Mouse (Mus musculus) heart, embryonic 13.5 days (tissue): ENCODE data around the gene Tcf23. TPM values are rescaled to one million over a fixed set of nuclear protein-coding genes. Genes with fewer than 3 reads are reported as not detected.

Source experiments
- ATAC-seq: fragments of 200-750 bp; cut with Nextera tagmentation; 2 replicates; pipeline ENCODE4 v1.8.0; 2017; ENCODE audit warnings: moderate TSS enrichment; ENCODE audit not compliant: insufficient number of reproducible peaks, low FRiP score, low TSS enrichment; ENCODE audit errors: extremely low read depth
- H3K27ac ChIP-seq: fragments of 300-500 bp; sonication (generic); replicated peaks from 2 replicates; pipeline ENCODE4 v1.5.1; 2015; ENCODE audit warnings: moderate library complexity, mild to moderate bottlenecking, inconsistent platforms
- H3K27me3 ChIP-seq: fragments of 300-500 bp; sonication (generic); replicated peaks from 2 replicates; pipeline ENCODE4 v1.6.1; 2015; ENCODE audit warnings: mild to moderate bottlenecking, inconsistent platforms
- H3K36me3 ChIP-seq: fragments of 300-500 bp; sonication (generic); 2 replicates; pipeline ENCODE4 v1.6.1; 2015; ENCODE audit warnings: mild to moderate bottlenecking, inconsistent platforms
- H3K4me1 ChIP-seq: fragments of 300-500 bp; sonication (generic); 2 replicates; pipeline ENCODE4 v1.6.1; 2015; ENCODE audit warnings: inconsistent platforms
- H3K4me2 ChIP-seq: fragments of 300-500 bp; sonication (generic); 2 replicates; pipeline ENCODE4 v1.6.1; 2015; ENCODE audit warnings: inconsistent platforms, mild to moderate bottlenecking, moderate library complexity
- H3K4me3 ChIP-seq: fragments of 300-500 bp; sonication (generic); 2 replicates; pipeline ENCODE4 v1.5.1; 2015; ENCODE audit warnings: moderate library complexity, mild to moderate bottlenecking, inconsistent platforms
- H3K9ac ChIP-seq: fragments of 300-500 bp; sonication (generic); 2 replicates; pipeline ENCODE4 v1.6.1; 2015; ENCODE audit warnings: inconsistent platforms, mild to moderate bottlenecking, moderate library complexity
- H3K9me3 ChIP-seq: fragments of 300-500 bp; sonication (generic); 2 replicates; pipeline ENCODE4 v1.6.1; 2016; ENCODE audit warnings: inconsistent platforms
- WGBS: fragments of 180-500 bp; shearing (Covaris S2); methylation state at CpG from one replicate; pipeline ENCODE4 v1.1.7; 2015; ENCODE audit warnings: mixed read lengths; 5-methylcytosine and 5-hydroxymethylcytosine counted together
- polyA plus RNA-seq: library from polyadenylated mRNA; unstranded; fragments of >200 nt; fragmentation: Nextera tagmentation; extraction: Ambion mirVana; gene quantifications from 2 replicates; pipeline ENCODE4 v1.2.1, GENCODE M21; 2015

Gene Tcf23
- polyA plus RNA-seq, 1 experiment from 2014 or later, result 0.16 TPM

GRCm38 (mm10) chr5:30961545-30962505, 6.6 kb upstream of the Tcf23 start:
- Histone ChIP-seq H3K9ac (no peak overlapping the region), H3K36me3 (peaks cover 19% of the 10 kb centered on the region), H3K9me3 (no peaks in the 10 kb centered on the region), H3K27me3 (no peaks in the 10 kb centered on the region), H3K4me3 (no peak overlapping the region), H3K4me1 (peaks cover 28% of the 10 kb centered on the region), H3K27ac (no peak overlapping the region), H3K4me2 (no peak overlapping the region)
- WGBS, result 46% methylated on average over 10 of the region's 10 CpGs
- no peak for ATAC-seq

DNA sequence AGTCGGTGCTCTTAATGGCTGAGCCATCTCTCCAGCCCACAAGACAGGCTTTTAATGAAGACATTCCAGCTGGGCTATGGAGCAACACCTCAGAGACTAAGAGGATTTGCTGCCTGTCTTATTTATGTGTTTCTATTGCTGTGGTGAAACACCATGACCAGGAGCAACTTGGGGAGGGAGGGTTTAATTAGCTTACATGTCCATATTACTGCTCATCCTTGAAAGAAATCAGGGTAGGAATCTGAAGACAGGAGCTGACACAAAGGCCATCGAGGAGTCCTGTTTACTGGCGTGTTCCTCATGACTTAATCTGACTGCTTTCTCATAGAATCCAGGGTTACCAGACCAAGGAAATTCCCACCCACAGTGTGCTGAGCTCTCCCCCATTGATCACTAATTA, 4.5 kb upstream of the Tcf23 start:
- H3K27ac ChIP-seq, result no peak overlapping the region
- peaks cover 13% of the 10 kb centered on the region for H3K4me1 ChIP-seq
- H3K4me2 ChIP-seq, result no peak overlapping the region
- 75% methylated on average over 3 of the region's 3 CpGs for WGBS
- H3K9ac ChIP-seq, result no peak overlapping the region
- H3K36me3 ChIP-seq, result peaks cover under 1% of the 10 kb centered on the region; the same call in 1 of the 2 replicates
- no peak overlapping the region for H3K4me3 ChIP-seq
- ATAC-seq, result no peak
- no peaks in the 10 kb centered on the region for H3K27me3 ChIP-seq
- H3K9me3 ChIP-seq, result no peaks in the 10 kb centered on the region

- Histone ChIP-seq H3K4me2 (no peak overlapping the region), H3K36me3 (no peaks in the 10 kb centered on the region), H3K4me3 (no peak overlapping the region), H3K27ac (no peak overlapping the region), H3K27me3 (peaks cover 8% of the 10 kb centered on the region; the same call in 1 of the 2 replicates), H3K4me1 (0 out of 2 replicates have a peak, but pooled peaks cover 2% of the 10 kb centered on the region), H3K9ac (no peak overlapping the region), H3K9me3 (no peaks in the 10 kb centered on the region)
- ATAC-seq, result no peak
- 81% methylated on average over 4 of the region's 4 CpGs for WGBS
Measured at GRCm38 (mm10) chr5:30966189-30966588, 2.3 kb upstream of the Tcf23 start.

DNA sequence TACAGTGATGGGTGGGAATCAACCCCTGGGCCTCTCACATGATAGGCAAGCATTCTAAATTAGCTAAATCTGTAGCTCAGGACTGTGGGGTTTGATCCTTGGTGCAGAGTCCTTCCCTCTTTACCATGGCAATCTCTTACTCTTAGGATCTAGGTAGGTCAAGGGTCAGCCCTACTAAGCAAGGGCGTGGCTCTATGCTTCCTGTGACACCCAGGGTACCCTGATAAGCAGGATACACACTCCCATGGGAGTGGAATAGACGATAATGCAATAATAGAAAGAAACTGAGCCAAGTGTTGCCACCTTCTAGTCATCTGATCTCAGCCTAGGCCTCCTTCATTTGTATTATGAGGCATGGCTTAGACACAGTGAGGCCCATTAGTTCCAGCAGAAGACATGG, 978 bp downstream of the Tcf23 start:
- Histone ChIP-seq H3K9ac (no peak overlapping the region), H3K27ac (no peak overlapping the region), H3K27me3 (peaks cover 8% of the 10 kb centered on the region; the same call in 1 of the 2 replicates), H3K4me2 (no peak overlapping the region), H3K4me3 (no peak overlapping the region), H3K4me1 (0 out of 2 replicates have a peak, but pooled peaks cover 7% of the 10 kb centered on the region), H3K9me3 (no peaks in the 10 kb centered on the region), H3K36me3 (no peaks in the 10 kb centered on the region)
- WGBS, result 63% methylated on average over 2 of the region's 2 CpGs
- ATAC-seq, result no peak

DNA sequence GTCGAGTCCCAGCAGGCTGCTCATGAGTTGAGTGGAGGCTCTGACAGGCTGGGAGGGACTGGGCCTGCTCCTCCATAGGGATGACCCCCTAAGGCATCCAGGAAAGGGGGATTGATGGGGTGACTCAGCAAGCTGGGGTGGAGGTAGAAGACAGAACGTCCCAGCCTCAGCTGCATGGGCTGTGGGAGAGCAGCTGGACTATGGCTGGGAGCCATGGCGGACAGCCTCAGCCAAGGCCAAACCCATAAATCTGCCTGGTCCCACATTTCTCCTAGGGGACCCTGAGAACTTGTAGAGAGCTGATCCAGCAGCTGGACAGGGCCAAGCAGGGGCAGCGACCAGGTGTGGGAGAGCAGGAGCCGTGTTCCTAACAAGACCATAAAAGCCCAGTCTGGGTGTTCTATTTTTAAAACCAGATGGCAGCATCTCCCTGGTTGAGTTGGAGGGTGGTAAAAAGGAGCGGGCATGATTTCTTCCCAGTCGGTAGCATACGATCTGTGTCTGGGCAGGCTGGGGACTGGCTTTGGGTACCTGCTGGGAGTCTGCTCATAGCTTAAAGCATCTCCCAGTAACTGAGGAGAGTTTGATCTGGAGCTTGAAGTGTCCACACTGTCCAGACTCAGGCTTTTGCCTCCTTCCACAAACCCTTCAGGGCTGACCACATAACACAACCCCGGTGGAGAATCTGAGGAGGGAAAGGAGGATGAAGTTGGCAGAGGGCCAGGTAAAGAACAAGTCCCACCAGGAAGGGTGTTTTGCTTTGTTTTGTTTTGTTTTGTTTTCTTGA, 6.6 kb downstream of the Tcf23 start:
- Histone ChIP-seq H3K9ac (no peak overlapping the region), H3K36me3 (no peaks in the 10 kb centered on the region), H3K4me2 (no peak overlapping the region), H3K9me3 (no peaks in the 10 kb centered on the region), H3K27ac (no peak overlapping the region), H3K27me3 (peaks cover 2% of the 10 kb centered on the region; the same call in 1 of the 2 replicates), H3K4me1 (peaks cover 14% of the 10 kb centered on the region), H3K4me3 (no peak overlapping the region)
- ATAC-seq, result no peak
- WGBS, result 53% methylated on average over 9 of the region's 9 CpGs

DNA sequence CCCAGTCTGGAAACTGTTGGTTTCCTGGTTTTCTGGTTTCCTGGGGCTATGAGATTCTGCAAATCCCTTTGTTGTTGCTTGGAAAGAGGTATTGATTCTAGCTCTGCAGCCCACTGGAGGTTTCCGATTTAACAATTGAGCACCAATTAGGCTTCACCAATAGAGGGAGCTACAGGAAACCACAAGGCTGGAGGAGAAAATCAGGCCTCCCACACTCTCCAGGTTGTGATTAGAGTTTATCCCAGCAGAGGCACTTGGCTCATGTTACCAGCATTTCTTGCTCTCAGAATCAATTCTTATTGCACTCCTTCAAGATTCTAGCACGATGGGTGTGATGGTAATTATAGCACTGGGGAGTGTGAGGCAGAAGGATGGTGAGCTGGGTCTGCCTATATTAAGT, 13.9 kb downstream of the Tcf23 start:
- Histone ChIP-seq H3K4me2 (no peak overlapping the region), H3K4me3 (no peak overlapping the region), H3K9ac (no peak overlapping the region), H3K4me1 (no peaks in the 10 kb centered on the region), H3K9me3 (no peaks in the 10 kb centered on the region), H3K27ac (no peak overlapping the region), H3K36me3 (no peaks in the 10 kb centered on the region), H3K27me3 (no peaks in the 10 kb centered on the region)
- no peak for ATAC-seq
- 16% methylated on average over 2 of the region's 2 CpGs for WGBS

GRCm38 (mm10) chr5:30992980-30993676, 24.7 kb downstream of the Tcf23 start:
- Histone ChIP-seq H3K36me3 (no peaks in the 10 kb centered on the region), H3K4me2 (no peak overlapping the region), H3K4me1 (peaks cover 12% of the 10 kb centered on the region), H3K27me3 (no peaks in the 10 kb centered on the region), H3K9ac (no peak overlapping the region), H3K4me3 (no peak overlapping the region), H3K9me3 (no peaks in the 10 kb centered on the region), H3K27ac (no peak overlapping the region)
- ATAC-seq, result no peak
- WGBS, result 67% methylated on average over 5 of the region's 5 CpGs

DNA sequence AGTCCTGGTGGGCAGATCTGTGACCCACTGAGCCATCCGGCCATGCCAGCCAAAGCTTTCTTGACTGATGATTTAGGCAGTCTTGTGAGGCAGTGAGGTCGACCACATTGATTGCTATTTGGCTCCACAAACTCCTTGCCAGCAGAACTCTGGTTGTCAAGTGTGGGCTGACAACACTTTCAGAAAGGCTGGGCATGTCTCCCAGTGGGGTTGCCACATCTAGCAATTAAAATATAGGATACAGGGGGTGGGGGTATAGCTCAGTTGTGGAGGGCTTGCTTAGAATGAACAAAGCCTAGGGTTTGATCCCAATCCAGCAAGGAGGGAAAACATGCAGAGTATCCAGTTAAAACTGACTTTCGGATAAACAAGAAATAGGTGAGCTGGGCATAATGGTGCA, 25.6 kb downstream of the Tcf23 start:
- no peak overlapping the region for H3K4me3 ChIP-seq
- H3K27ac ChIP-seq, result no peak overlapping the region
- ATAC-seq, result no peak
- no peaks in the 10 kb centered on the region for H3K27me3 ChIP-seq
- H3K9me3 ChIP-seq, result no peaks in the 10 kb centered on the region
- H3K36me3 ChIP-seq, result no peaks in the 10 kb centered on the region
- 71% methylated on average over 3 of the region's 3 CpGs for WGBS
- H3K4me1 ChIP-seq, result peaks cover 12% of the 10 kb centered on the region
- no peak overlapping the region for H3K4me2 ChIP-seq
- no peak overlapping the region for H3K9ac ChIP-seq

DNA sequence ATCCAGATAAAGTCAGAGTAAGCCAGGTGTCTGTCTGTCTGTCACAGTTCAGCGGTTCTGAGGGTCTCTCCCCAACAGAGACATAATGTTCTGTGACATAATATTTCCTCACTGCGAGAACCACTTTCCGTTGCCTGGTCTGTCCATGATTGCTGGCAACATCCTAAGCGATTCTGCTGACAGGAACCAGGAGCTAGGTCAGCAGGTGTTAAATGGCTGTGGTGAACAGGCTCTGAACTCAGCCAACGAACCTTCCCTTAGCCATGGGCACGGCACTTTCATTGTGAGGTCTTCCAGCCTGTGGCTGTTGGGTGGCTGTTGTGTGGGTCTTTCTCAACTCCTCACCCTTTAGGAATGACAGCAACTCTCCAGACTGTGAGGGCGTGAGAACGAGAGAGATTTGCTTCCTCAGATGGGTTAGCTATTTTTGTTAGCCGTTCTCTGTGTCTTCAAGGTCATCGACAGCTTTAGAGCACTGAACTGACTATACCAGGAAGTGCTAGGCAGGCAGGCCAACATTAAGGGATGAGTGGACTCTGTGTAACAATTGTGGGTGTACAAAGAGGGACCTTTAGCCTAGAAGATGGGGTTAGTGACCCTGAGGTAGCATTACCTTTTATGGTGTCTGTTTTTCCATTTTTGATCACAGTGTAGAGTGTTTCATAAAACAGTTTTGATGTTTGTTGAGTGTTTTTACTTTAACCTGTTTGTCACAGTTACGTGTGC, 26.6 kb downstream of the Tcf23 start:
- peaks cover 14% of the 10 kb centered on the region for H3K4me1 ChIP-seq
- ATAC-seq, result no peak; the same call in 1 of the 2 replicates
- H3K36me3 ChIP-seq, result no peaks in the 10 kb centered on the region
- H3K9me3 ChIP-seq, result no peaks in the 10 kb centered on the region
- H3K27me3 ChIP-seq, result no peaks in the 10 kb centered on the region
- 36% methylated on average over 11 of the region's 11 CpGs for WGBS
- peak overlapping the region; percentile 70 for H3K27ac ChIP-seq
- no peak overlapping the region for H3K4me3 ChIP-seq
- H3K9ac ChIP-seq, result no peak overlapping the region
- H3K4me2 ChIP-seq, result no peak overlapping the region

DNA sequence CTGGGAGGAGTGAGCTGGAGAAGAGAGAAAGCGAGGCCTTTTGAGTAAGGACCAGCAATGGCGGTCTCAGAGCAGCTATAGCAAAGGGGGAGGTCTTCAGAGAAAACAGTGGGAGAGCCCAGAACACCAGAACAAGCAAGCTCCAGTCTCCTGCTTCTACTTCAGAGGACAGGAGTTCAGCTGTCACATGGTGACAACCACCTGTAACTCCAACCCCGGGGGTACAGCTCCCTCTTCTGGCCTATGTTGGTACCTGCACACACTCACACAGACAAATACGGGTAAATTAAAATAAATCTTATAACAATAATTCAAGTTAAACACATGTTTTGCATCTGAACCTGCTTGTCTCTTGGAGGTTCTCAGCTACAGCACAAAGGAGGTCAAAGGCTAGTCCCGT, 29.8 kb downstream of the Tcf23 start:
- no peak overlapping the region for H3K4me3 ChIP-seq
- H3K9ac ChIP-seq, result no peak overlapping the region
- H3K36me3 ChIP-seq, result no peaks in the 10 kb centered on the region

More for the DNA sequence above, 29.8 kb downstream of the Tcf23 start:
- Histone ChIP-seq H3K4me2 (no peak overlapping the region), H3K4me1 (peaks cover 22% of the 10 kb centered on the region), H3K9me3 (no peaks in the 10 kb centered on the region), H3K27ac (no peak overlapping the region), H3K27me3 (no peaks in the 10 kb centered on the region)
- 28% methylated on average over 5 of the region's 5 CpGs for WGBS
- ATAC-seq, result no peak
